Mouse (Mus musculus) midbrain, embryonic 11.5 days (tissue): ENCODE measurements around the gene Prkce. TPM values are rescaled to one million over a fixed set of nuclear protein-coding genes. Genes with fewer than 3 reads are reported as not detected.

ENCODE experiments used
- ATAC-seq: fragments of 200-750 bp; cut with Nextera tagmentation; 2 replicates; pipeline ENCODE4 v1.8.0; 2017; ENCODE audit warnings: moderate TSS enrichment, moderate library complexity; ENCODE audit not compliant: low FRiP score
- DNase-seq: peaks from one replicate; pipeline ENCODE4 v3.0.0; 2015; ENCODE audit warnings: low spot score; ENCODE audit errors: missing footprints
- H3K27ac ChIP-seq: fragments of 300-500 bp; sonication (generic); 2 replicates; pipeline ENCODE4 v1.5.1; 2014; ENCODE audit warnings: low read depth, low read length
- H3K27me3 ChIP-seq: fragments of 300-500 bp; sonication (generic); 2 replicates; pipeline ENCODE4 v1.6.1; 2014; ENCODE audit warnings: mild to moderate bottlenecking, low read length, moderate library complexity, mixed read lengths; ENCODE audit not compliant: control insufficient read depth, insufficient read depth
- H3K36me3 ChIP-seq: fragments of 300-500 bp; sonication (generic); 2 replicates; pipeline ENCODE4 v1.6.1; 2014; ENCODE audit warnings: mild to moderate bottlenecking, low read length, moderate library complexity, mixed read lengths; ENCODE audit not compliant: control insufficient read depth, insufficient read depth
- H3K4me1 ChIP-seq: fragments of 300-500 bp; sonication (generic); 2 replicates; pipeline ENCODE4 v1.6.1; 2014; ENCODE audit warnings: low read length; ENCODE audit not compliant: control insufficient read depth, insufficient read depth
- H3K4me2 ChIP-seq: fragments of 300-500 bp; sonication (generic); 2 replicates; pipeline ENCODE4 v1.6.1; 2014; ENCODE audit warnings: mild to moderate bottlenecking, moderate library complexity
- H3K4me3 ChIP-seq: fragments of 300-500 bp; sonication (generic); 2 replicates; pipeline ENCODE4 v1.5.1; 2014; ENCODE audit warnings: low read depth, low read length
- H3K9ac ChIP-seq: fragments of 300-500 bp; sonication (generic); 2 replicates; pipeline ENCODE4 v1.6.1; 2014; ENCODE audit warnings: low read length
- H3K9me3 ChIP-seq: fragments of 300-500 bp; sonication (generic); 2 replicates; pipeline ENCODE4 v1.6.1; 2016; ENCODE audit warnings: low read length; ENCODE audit not compliant: control insufficient read depth
- WGBS: fragments of 180-500 bp; shearing (Covaris S2); extraction: QIAGEN DNeasy Blood & Tissue Kit; methylation state at CpG from one replicate; pipeline ENCODE4 v1.1.7; 2014; 5-methylcytosine and 5-hydroxymethylcytosine counted together
- polyA plus RNA-seq: library from polyadenylated mRNA; unstranded; fragments of >200 nt; fragmentation: Nextera tagmentation; extraction: Ambion mirVana; gene quantifications from 2 replicates; pipeline ENCODE4 v1.2.1, GENCODE M21; 2014

Prkce gene
- polyA plus RNA-seq, 1 experiment from 2014 or later, result 3.5 TPM

GRCm38 (mm10) chr17:86378611-86379010, 211.0 kb downstream of the Prkce start:
- H3K27me3 ChIP-seq, result no peaks in the 10 kb centered on the region
- no peaks in the 10 kb centered on the region for H3K36me3 ChIP-seq
- H3K27ac ChIP-seq, result no peak overlapping the region
- H3K4me3 ChIP-seq, result no peak overlapping the region
- DNase-seq (no peak), ATAC-seq (no peak)
- WGBS, result 77% methylated on average over 11 of the region's 11 CpGs
- H3K9ac ChIP-seq, result no peak overlapping the region
- no peaks in the 10 kb centered on the region for H3K9me3 ChIP-seq
- H3K4me1 ChIP-seq, result peaks cover 6% of the 10 kb centered on the region; the same call in 1 of the 2 replicates
- H3K4me2 ChIP-seq, result no peak overlapping the region

- 5% methylated on average over 17 of the region's 17 CpGs for WGBS
- no peaks in the 10 kb centered on the region for H3K27me3 ChIP-seq
- no peak overlapping the region for H3K4me3 ChIP-seq
- H3K4me1 ChIP-seq, result peaks cover 6% of the 10 kb centered on the region; the same call in 1 of the 2 replicates
- H3K9ac ChIP-seq, result no peak overlapping the region
- no peaks in the 10 kb centered on the region for H3K9me3 ChIP-seq
- H3K4me2 ChIP-seq, result no peak overlapping the region
- H3K27ac ChIP-seq, result no peak overlapping the region
- DNase-seq (no peak), ATAC-seq (no peak)
- H3K36me3 ChIP-seq, result no peaks in the 10 kb centered on the region
Measured at GRCm38 (mm10) chr17:86379405-86380137, 212.0 kb downstream of the Prkce start.

- no peaks in the 10 kb centered on the region for H3K27me3 ChIP-seq
- H3K9ac ChIP-seq, result no peak overlapping the region
- no peak for DNase-seq
- no peak overlapping the region for H3K4me3 ChIP-seq
- no peak overlapping the region for H3K27ac ChIP-seq
- peaks cover 6% of the 10 kb centered on the region; the same call in 1 of the 2 replicates for H3K4me1 ChIP-seq
- no peak overlapping the region for H3K4me2 ChIP-seq
- no peak for ATAC-seq
- no peaks in the 10 kb centered on the region for H3K9me3 ChIP-seq
- 89% methylated on average over 9 of the region's 9 CpGs for WGBS
- no peaks in the 10 kb centered on the region for H3K36me3 ChIP-seq
Measured at GRCm38 (mm10) chr17:86381464-86381863, 213.9 kb downstream of the Prkce start.

- Histone ChIP-seq H3K9ac (no peak overlapping the region), H3K36me3 (no peaks in the 10 kb centered on the region), H3K9me3 (no peaks in the 10 kb centered on the region), H3K27ac (no peak overlapping the region), H3K27me3 (no peaks in the 10 kb centered on the region), H3K4me3 (no peak overlapping the region), H3K4me1 (peaks cover 6% of the 10 kb centered on the region; the same call in 1 of the 2 replicates), H3K4me2 (no peak overlapping the region)
- ATAC-seq (no peak), DNase-seq (no peak)
- whole genome bisulfite sequencing, result 21% methylated on average over 2 of the region's 2 CpGs
Measured at GRCm38 (mm10) chr17:86382885-86383284, 215.3 kb downstream of the Prkce start.

GRCm38 (mm10) chr17:86383699-86384572, 216.4 kb downstream of the Prkce start:
- no peaks in the 10 kb centered on the region for H3K36me3 ChIP-seq
- no peak overlapping the region for H3K9ac ChIP-seq
- ATAC-seq (no peak), DNase-seq (no peak)
- no peaks in the 10 kb centered on the region for H3K27me3 ChIP-seq
- H3K4me3 ChIP-seq, result no peak overlapping the region
- 87% methylated on average over 18 of the region's 18 CpGs for WGBS
- H3K4me1 ChIP-seq, result peaks cover 6% of the 10 kb centered on the region; the same call in 1 of the 2 replicates
- H3K4me2 ChIP-seq, result no peak overlapping the region
- H3K9me3 ChIP-seq, result no peaks in the 10 kb centered on the region
- H3K27ac ChIP-seq, result no peak overlapping the region

GRCm38 (mm10) chr17:86392475-86392874, 224.9 kb downstream of the Prkce start:
- WGBS, result 82% methylated on average over 5 of the region's 5 CpGs
- no peaks in the 10 kb centered on the region for H3K36me3 ChIP-seq
- ATAC-seq (no peak), DNase-seq (no peak)
- no peaks in the 10 kb centered on the region for H3K27me3 ChIP-seq
- H3K9me3 ChIP-seq, result no peaks in the 10 kb centered on the region
- no peaks in the 10 kb centered on the region for H3K4me1 ChIP-seq
- no peak overlapping the region for H3K4me2 ChIP-seq
- H3K4me3 ChIP-seq, result no peak overlapping the region
- no peak overlapping the region for H3K27ac ChIP-seq
- H3K9ac ChIP-seq, result no peak overlapping the region

- H3K4me1 ChIP-seq, result no peaks in the 10 kb centered on the region
- WGBS, result 94% methylated on average over 10 of the region's 10 CpGs
- H3K9ac ChIP-seq, result no peak overlapping the region
- H3K9me3 ChIP-seq, result no peaks in the 10 kb centered on the region
- H3K4me2 ChIP-seq, result no peak overlapping the region
- DNase-seq (no peak), ATAC-seq (no peak)
- no peak overlapping the region for H3K4me3 ChIP-seq
- H3K36me3 ChIP-seq, result no peaks in the 10 kb centered on the region
- no peaks in the 10 kb centered on the region for H3K27me3 ChIP-seq
- H3K27ac ChIP-seq, result no peak overlapping the region
Measured at GRCm38 (mm10) chr17:86393191-86393590, 225.6 kb downstream of the Prkce start.

- Histone ChIP-seq H3K4me2 (no peak overlapping the region), H3K4me3 (no peak overlapping the region), H3K4me1 (no peaks in the 10 kb centered on the region), H3K27me3 (no peaks in the 10 kb centered on the region), H3K36me3 (no peaks in the 10 kb centered on the region), H3K9ac (no peak overlapping the region), H3K9me3 (no peaks in the 10 kb centered on the region), H3K27ac (no peak overlapping the region)
- DNase-seq, result no peak
- no peak for ATAC-seq
Measured at GRCm38 (mm10) chr17:86397097-86397496, 229.5 kb downstream of the Prkce start.

- Histone ChIP-seq H3K4me2 (no peak overlapping the region), H3K27me3 (no peaks in the 10 kb centered on the region), H3K4me3 (no peak overlapping the region), H3K9me3 (no peaks in the 10 kb centered on the region), H3K36me3 (no peaks in the 10 kb centered on the region), H3K9ac (no peak overlapping the region), H3K27ac (no peak overlapping the region), H3K4me1 (no peaks in the 10 kb centered on the region)
- DNase-seq (no peak), ATAC-seq (no peak)
- 84% methylated on average over 5 of the region's 5 CpGs for WGBS
Measured at GRCm38 (mm10) chr17:86397647-86398046, 230.1 kb downstream of the Prkce start.
